Mouse (Mus musculus) hindbrain, embryonic 15.5 days (tissue): ENCODE measurements around the gene Phlpp1. TPM values are rescaled to one million over a fixed set of nuclear protein-coding genes. Genes with fewer than 3 reads are reported as not detected.

ENCODE experiments used
- ATAC-seq: fragments of 200-750 bp; cut with Nextera tagmentation; 2 replicates; pipeline ENCODE4 v1.8.0; 2017; ENCODE audit warnings: low read depth, moderate number of reproducible peaks, moderate TSS enrichment; ENCODE audit not compliant: low FRiP score
- H3K27ac ChIP-seq: fragments of 300-500 bp; sonication (generic); replicated peaks from 2 replicates; pipeline ENCODE4 v1.5.1; 2015; ENCODE audit warnings: mild to moderate bottlenecking, inconsistent platforms
- H3K27me3 ChIP-seq: fragments of 300-500 bp; sonication (generic); 2 replicates; pipeline ENCODE4 v1.6.1; 2015; ENCODE audit warnings: control low read depth, inconsistent platforms
- H3K36me3 ChIP-seq: fragments of 300-500 bp; sonication (generic); 2 replicates; pipeline ENCODE4 v1.6.1; 2015; ENCODE audit warnings: control low read depth, inconsistent platforms
- H3K4me1 ChIP-seq: fragments of 300-500 bp; sonication (generic); replicated peaks from 2 replicates; pipeline ENCODE4 v1.6.1; 2015; ENCODE audit warnings: control low read depth, inconsistent platforms
- H3K4me2 ChIP-seq: fragments of 300-500 bp; sonication (generic); 2 replicates; pipeline ENCODE4 v1.6.1; 2015; ENCODE audit warnings: moderate library complexity, mild to moderate bottlenecking, inconsistent platforms
- H3K4me3 ChIP-seq: fragments of 300-500 bp; sonication (generic); 2 replicates; pipeline ENCODE4 v1.5.1; 2015; ENCODE audit warnings: mild to moderate bottlenecking, inconsistent platforms
- H3K9ac ChIP-seq: fragments of 300-500 bp; sonication (generic); 2 replicates; pipeline ENCODE4 v1.6.1; 2015; ENCODE audit warnings: inconsistent platforms
- H3K9me3 ChIP-seq: fragments of 300-500 bp; sonication (generic); 2 replicates; pipeline ENCODE4 v1.6.1; 2016; ENCODE audit warnings: control low read depth, inconsistent platforms
- WGBS: fragments of 180-500 bp; shearing (Covaris S2); methylation state at CpG from one replicate; pipeline ENCODE4 v1.1.7; 2015; 5-methylcytosine and 5-hydroxymethylcytosine counted together
- polyA plus RNA-seq: library from polyadenylated mRNA; unstranded; fragments of >200 nt; fragmentation: Nextera tagmentation; extraction: Ambion mirVana; gene quantifications from 2 replicates; pipeline ENCODE4 v1.2.1, GENCODE M21; 2015

Gene Phlpp1
- polyA plus RNA-seq, 1 experiment from 2014 or later: 8.1 TPM

DNA sequence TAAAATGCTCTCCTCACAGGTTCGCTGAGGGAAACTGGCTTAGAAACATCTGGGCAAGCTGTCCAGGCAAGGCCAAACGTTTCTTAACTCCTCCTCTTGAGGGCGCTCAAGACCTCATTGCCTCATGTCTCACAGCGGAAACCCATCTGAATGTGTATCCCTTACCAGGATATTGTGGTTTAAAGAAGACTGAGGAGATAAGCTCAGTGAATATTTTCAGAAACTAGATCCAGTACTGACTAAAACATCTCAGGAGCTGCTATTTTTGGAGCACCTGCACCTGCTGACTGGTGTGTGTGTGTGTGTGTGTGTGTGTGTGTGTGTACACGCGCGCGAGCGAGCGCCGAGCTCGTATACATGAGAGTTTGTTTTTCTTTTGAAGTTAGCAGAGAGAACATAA lies 19.7 kb upstream of the Phlpp1 start:
- no peaks in the 10 kb centered on the region for H3K27me3 ChIP-seq
- peaks cover 6% of the 10 kb centered on the region for H3K4me1 ChIP-seq
- no peak overlapping the region for H3K4me2 ChIP-seq
- H3K27ac ChIP-seq: no peak overlapping the region
- ATAC-seq: no peak
- H3K9ac ChIP-seq: no peak overlapping the region
- 83% methylated on average over 12 of the region's 12 CpGs for WGBS
- no peak overlapping the region for H3K4me3 ChIP-seq
- H3K36me3 ChIP-seq: no peaks in the 10 kb centered on the region
- H3K9me3 ChIP-seq: no peaks in the 10 kb centered on the region

DNA sequence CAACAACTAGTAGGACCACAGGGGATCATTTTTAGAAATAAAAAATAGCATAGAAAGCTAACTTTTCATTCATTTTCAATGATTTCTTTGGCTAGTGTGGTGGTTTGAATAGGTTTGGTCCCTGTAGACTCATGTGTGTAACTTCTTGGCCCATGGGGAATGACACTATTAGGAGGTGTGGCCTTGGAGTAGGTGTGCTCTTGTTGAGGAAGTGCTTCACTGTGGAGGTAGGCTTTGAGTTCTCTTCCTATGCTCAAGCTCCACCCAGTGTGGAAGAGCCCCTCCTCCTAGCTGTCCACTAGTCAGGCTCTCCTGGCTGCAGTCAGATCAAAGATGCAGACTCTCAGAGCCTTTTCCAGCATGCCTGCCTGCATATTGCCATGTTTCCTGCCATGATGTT lies 18.8 kb upstream of the Phlpp1 start:
- Histone ChIP-seq H3K27me3 (no peaks in the 10 kb centered on the region), H3K36me3 (no peaks in the 10 kb centered on the region), H3K9me3 (no peaks in the 10 kb centered on the region), H3K4me1 (peaks cover 6% of the 10 kb centered on the region), H3K4me2 (no peak overlapping the region), H3K27ac (no peak overlapping the region), H3K9ac (no peak overlapping the region), H3K4me3 (no peak overlapping the region)
- ATAC-seq: no peak

DNA sequence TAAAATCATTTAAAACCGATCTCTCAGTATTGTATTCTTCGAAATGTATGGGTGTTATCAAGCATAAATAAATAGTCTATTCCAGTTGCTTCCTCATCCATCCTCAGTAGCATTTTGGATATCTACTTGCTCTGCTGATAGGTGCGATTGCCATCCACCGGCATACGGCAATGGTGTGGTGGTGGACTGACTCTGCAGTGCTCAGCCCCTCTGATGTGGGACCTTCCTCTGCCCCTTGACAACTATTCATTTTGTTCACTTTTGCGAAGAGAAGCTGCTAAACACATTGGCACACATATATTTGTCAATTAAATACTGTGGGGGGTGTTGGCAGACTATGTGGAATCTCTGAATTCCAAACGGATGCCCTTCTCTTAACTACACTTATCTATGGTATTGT lies 17.0 kb upstream of the Phlpp1 start:
- no peaks in the 10 kb centered on the region for H3K27me3 ChIP-seq
- H3K36me3 ChIP-seq: no peaks in the 10 kb centered on the region
- no peak overlapping the region for H3K9ac ChIP-seq
- WGBS: 88% methylated on average over 7 of the region's 7 CpGs
- H3K4me2 ChIP-seq: no peak overlapping the region
- H3K4me3 ChIP-seq: no peak overlapping the region
- no peaks in the 10 kb centered on the region for H3K4me1 ChIP-seq
- H3K9me3 ChIP-seq: no peaks in the 10 kb centered on the region
- H3K27ac ChIP-seq: no peak overlapping the region
- ATAC-seq: no peak

DNA sequence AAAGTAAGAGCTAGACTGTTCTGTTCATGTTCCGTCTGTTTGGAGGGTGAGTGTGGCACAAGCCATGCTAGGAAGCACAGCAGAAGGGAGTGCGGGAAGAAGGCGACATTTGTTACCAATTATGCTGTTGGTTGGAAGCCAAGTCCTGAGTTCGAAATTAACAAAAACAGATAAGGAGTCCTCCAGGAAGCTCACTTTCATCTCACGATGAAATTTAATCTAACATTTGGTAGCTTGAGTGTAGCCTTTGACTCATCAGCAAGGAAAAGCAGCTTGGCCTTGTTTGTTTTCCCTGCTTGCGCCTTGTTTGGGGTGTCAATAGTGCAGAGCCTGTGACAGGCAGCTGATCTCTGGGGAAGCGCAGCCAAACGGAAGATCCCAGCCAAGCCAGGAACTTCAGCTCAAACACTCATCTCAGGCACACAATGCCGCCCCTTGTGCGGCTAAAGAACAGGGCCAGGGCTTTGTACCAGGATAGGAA lies 16.4 kb upstream of the Phlpp1 start:
- Histone ChIP-seq H3K36me3 (no peaks in the 10 kb centered on the region), H3K27me3 (no peaks in the 10 kb centered on the region), H3K27ac (no peak overlapping the region; the same call in 1 of the 2 replicates), H3K4me2 (no peak overlapping the region), H3K9ac (no peak overlapping the region), H3K9me3 (no peaks in the 10 kb centered on the region), H3K4me1 (no peaks in the 10 kb centered on the region), H3K4me3 (no peak overlapping the region)
- peak; percentile 72; the same call in 1 of the 2 replicates for ATAC-seq
- 49% methylated on average over 10 of the region's 10 CpGs for WGBS

DNA sequence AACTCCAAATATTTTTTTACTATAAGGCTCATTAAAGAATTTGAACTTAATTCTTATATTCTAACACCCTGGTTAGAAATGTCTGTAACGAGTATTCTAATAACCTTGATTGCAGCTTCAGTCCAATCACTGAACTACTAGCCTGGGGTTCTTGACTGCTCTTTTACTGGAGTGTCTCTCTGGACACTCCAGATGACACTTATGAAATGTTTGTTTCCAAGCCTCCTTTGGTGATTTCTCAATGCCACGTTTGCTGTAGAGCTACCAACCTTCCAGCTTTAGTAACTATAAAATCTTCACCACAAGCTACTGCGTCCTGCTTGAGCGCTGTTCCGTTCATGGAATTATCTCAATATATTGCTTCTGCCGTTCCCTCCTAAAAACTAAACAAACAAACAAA lies 15.8 kb upstream of the Phlpp1 start:
- H3K4me2 ChIP-seq: no peak overlapping the region
- H3K4me3 ChIP-seq: no peak overlapping the region
- no peaks in the 10 kb centered on the region for H3K4me1 ChIP-seq
- H3K27ac ChIP-seq: no peak overlapping the region
- no peaks in the 10 kb centered on the region for H3K27me3 ChIP-seq
- WGBS: 79% methylated on average over 6 of the region's 6 CpGs
- H3K9me3 ChIP-seq: no peaks in the 10 kb centered on the region
- H3K36me3 ChIP-seq: no peaks in the 10 kb centered on the region
- H3K9ac ChIP-seq: no peak overlapping the region
- ATAC-seq: no peak

DNA sequence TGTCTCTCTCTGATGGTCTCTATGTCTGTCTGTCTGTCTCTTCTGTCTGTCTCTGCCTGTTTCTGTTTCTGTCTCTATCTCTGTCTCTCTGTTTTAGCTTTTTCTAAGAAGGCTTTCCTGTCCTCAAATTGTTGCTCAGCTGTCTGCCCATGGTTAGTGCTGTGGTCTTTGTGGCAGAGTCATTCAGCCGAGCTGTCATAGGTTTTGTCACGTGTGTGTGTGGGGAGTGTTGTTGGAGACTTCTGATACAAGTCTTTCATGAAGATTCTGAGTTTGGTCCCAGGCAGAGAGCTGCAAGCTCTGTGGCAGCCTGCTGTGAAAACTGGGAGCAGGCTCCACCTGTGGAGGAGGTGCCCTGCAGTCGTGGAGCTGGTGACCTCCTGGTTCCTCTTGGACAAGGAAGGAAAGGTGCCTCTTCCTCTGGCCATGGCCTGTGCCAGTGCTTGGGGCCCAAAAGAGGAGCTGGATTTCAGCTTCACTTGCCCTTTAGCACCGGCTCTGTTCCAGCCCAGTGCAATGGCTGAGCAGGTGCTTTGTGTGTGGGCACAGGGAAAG lies 13.5 kb upstream of the Phlpp1 start:
- no peaks in the 10 kb centered on the region for H3K36me3 ChIP-seq
- H3K4me3 ChIP-seq: no peak overlapping the region
- no peaks in the 10 kb centered on the region for H3K4me1 ChIP-seq
- no peak overlapping the region for H3K27ac ChIP-seq
- H3K27me3 ChIP-seq: no peaks in the 10 kb centered on the region
- ATAC-seq: no peak
- H3K4me2 ChIP-seq: no peak overlapping the region
- H3K9me3 ChIP-seq: no peaks in the 10 kb centered on the region
- 74% methylated on average over 4 of the region's 4 CpGs for WGBS
- no peak overlapping the region for H3K9ac ChIP-seq

DNA sequence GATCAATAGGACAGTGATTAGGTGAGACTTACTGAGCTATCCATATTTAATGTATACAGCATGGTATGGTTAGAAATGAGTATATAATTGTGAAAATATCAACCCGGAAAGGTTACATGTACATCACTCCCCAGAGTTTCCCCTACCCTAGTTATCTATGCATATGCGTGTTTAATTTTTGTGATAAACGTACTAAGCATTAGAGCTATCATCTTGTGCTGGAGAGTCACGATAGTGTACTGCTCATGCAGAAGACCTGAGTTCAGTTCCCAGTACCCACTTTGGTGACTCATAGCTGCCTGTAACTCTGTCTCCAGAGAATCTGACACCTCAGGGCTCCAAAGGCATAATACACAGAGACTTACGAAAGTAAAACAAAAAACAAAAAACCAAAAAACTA lies 11.9 kb upstream of the Phlpp1 start:
- H3K27me3 ChIP-seq: no peaks in the 10 kb centered on the region
- no peak for ATAC-seq
- no peak overlapping the region for H3K4me3 ChIP-seq
- 96% methylated on average over 5 of the region's 5 CpGs for WGBS
- no peak overlapping the region for H3K4me2 ChIP-seq
- no peaks in the 10 kb centered on the region for H3K9me3 ChIP-seq
- H3K36me3 ChIP-seq: no peaks in the 10 kb centered on the region
- no peak overlapping the region for H3K9ac ChIP-seq
- no peaks in the 10 kb centered on the region for H3K4me1 ChIP-seq
- no peak overlapping the region for H3K27ac ChIP-seq

DNA sequence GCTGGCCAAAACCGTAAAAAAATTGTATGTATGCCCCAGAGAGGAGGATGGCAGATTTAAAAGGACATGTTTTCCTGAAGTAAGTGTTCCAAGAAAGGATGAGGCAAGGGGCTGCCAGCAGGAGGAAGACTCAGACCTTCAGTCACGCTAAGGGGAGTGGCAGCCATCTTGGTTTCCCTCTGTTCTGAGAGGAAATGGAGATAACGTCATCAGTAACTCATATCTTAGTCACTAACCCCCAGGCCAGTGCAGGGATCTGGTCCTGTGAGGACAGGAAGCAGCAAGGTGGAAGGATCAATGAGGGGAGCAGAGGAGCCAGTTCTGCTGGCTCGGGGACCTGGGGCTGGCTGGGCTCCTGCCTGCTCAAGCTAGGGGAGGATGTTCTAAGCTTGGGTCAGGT lies 10.6 kb upstream of the Phlpp1 start:
- Histone ChIP-seq H3K36me3 (no peaks in the 10 kb centered on the region), H3K4me2 (no peak overlapping the region), H3K4me3 (no peak overlapping the region), H3K27ac (no peak overlapping the region), H3K9ac (no peak overlapping the region), H3K4me1 (no peaks in the 10 kb centered on the region), H3K27me3 (no peaks in the 10 kb centered on the region), H3K9me3 (no peaks in the 10 kb centered on the region)
- no peak for ATAC-seq
- 82% methylated on average over 4 of the region's 4 CpGs for WGBS

DNA sequence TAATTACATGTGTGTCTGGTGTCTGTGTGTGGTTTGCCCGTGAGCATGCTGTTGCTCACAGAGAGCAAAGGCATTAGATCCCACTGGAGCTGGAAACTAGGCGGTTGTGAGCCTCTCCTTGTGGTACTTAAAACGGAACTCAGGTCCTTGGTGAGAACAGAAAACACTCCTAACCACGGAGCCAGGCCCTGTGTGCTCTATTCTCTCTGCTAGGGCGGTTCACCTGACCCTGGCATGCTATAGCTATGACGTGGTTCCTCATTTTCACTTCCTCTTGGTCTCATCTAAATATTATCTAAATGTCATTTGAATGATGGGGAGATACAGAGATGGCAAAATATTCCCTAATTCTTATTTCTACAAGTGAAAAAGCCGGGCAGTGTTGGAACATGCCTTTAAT lies 9.0 kb upstream of the Phlpp1 start:
- H3K27me3 ChIP-seq: no peaks in the 10 kb centered on the region
- no peak overlapping the region for H3K27ac ChIP-seq
- H3K4me3 ChIP-seq: no peak overlapping the region
- H3K9me3 ChIP-seq: no peaks in the 10 kb centered on the region
- no peaks in the 10 kb centered on the region for H3K36me3 ChIP-seq
- no peak overlapping the region for H3K4me2 ChIP-seq
- no peak overlapping the region for H3K9ac ChIP-seq
- 79% methylated on average over 7 of the region's 7 CpGs for WGBS
- no peaks in the 10 kb centered on the region for H3K4me1 ChIP-seq
- ATAC-seq: no peak

DNA sequence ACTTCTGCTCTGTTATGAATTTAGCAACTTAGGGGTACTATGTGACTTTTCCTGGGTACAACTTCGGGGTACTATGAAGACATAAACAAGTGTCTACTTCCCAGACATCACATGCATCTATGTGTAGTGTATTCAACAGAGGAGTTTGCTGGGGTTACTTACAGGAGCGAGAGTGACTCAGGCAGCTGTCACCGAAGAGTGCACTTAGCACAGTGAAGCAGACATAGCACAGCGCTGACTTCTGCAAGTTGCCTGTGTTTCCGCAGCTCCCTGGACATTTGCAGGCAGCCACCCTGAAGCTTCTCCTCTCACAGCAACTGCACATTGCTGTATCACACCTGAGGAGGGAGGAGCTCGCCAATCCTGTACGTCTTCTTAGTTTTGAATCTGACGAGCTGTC lies 8.2 kb upstream of the Phlpp1 start:
- WGBS: 86% methylated on average over 8 of the region's 8 CpGs

DNA sequence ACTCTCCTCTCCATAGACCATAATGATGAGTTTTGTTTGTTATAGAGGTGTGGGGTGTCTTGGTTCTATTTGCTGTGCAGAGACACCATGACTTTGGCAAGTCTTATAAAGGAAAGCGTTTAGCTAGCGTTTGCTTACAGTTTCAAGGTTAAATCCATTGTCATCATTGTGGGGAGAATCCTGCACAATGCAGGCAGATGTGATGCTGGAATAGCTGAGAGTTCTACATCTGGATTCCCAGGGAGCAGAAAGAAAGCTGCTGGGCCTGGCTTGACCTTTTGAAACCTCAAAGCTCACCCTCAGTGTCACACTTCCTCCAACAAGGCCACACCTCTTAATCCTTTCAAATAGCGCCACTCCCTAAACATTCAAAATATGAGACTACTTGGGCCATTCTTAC lies 7.4 kb upstream of the Phlpp1 start:
- Histone ChIP-seq H3K27me3 (no peaks in the 10 kb centered on the region), H3K9ac (no peak overlapping the region), H3K9me3 (no peaks in the 10 kb centered on the region), H3K27ac (no peak overlapping the region), H3K36me3 (no peaks in the 10 kb centered on the region), H3K4me2 (no peak overlapping the region), H3K4me3 (no peak overlapping the region), H3K4me1 (0 out of 2 replicates have a peak, but pooled peaks cover 4% of the 10 kb centered on the region)
- WGBS: 89% methylated on average over 3 of the region's 3 CpGs
- ATAC-seq: no peak

More for the DNA sequence above, 8.2 kb upstream of the Phlpp1 start:
- H3K4me1 ChIP-seq: 0 out of 2 replicates have a peak, but pooled peaks cover 4% of the 10 kb centered on the region
- no peaks in the 10 kb centered on the region for H3K36me3 ChIP-seq
- H3K4me2 ChIP-seq: no peak overlapping the region
- H3K27ac ChIP-seq: no peak overlapping the region
- no peak for ATAC-seq
- no peaks in the 10 kb centered on the region for H3K9me3 ChIP-seq
- no peaks in the 10 kb centered on the region for H3K27me3 ChIP-seq
- H3K9ac ChIP-seq: no peak overlapping the region
- no peak overlapping the region for H3K4me3 ChIP-seq

DNA sequence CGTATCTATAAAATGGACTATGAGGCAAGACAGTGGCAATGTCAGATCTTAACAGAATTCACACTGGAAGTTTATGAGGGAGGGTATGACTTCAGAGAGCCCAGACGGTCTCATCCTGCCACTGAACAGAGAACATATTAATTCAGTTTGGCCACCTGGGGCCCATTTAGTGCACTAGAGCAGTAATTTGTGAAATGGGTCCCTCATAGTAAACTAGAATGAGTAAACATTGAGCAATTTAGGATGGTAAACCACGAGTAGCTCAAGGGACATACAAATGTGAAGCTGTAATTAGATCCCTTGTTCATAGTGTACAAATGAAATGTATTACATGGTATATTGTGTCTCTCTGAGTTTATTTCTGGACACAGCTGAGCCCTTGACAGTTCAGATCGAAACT lies 3.6 kb upstream of the Phlpp1 start:
- no peaks in the 10 kb centered on the region for H3K27me3 ChIP-seq
- no peaks in the 10 kb centered on the region for H3K36me3 ChIP-seq
- H3K4me3 ChIP-seq: no peak overlapping the region
- no peak overlapping the region for H3K27ac ChIP-seq
- H3K4me1 ChIP-seq: peaks cover 9% of the 10 kb centered on the region
- no peaks in the 10 kb centered on the region for H3K9me3 ChIP-seq
- no peak for ATAC-seq
- WGBS: 35% methylated on average over 4 of the region's 4 CpGs
- H3K4me2 ChIP-seq: no peak overlapping the region
- no peak overlapping the region for H3K9ac ChIP-seq

DNA sequence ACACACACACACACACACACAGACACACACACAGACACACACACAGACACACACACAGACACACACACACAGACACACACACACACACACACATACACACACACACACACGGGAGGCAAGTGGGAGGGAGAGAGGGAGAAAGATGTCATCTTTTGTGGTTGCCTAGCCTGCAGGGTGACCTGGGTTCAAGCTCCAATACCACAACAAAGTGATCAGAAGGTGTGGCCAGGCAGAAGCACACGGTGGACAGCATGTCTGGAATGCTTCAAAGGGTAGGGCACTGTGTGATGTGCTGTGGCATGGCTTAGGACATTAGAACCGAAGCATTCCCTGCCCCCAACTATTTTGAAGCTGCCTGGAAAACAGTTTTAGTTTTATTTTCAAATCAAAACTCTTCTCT lies 2.8 kb upstream of the Phlpp1 start:
- Histone ChIP-seq H3K4me1 (peaks cover 16% of the 10 kb centered on the region), H3K9ac (no peak overlapping the region), H3K4me2 (no peak overlapping the region), H3K27me3 (no peaks in the 10 kb centered on the region), H3K4me3 (no peak overlapping the region), H3K9me3 (no peaks in the 10 kb centered on the region), H3K36me3 (no peaks in the 10 kb centered on the region), H3K27ac (no peak overlapping the region)
- no peak for ATAC-seq
- WGBS: 44% methylated on average over 3 of the region's 3 CpGs
